Mouse (Mus musculus): ENCODE measurements around the gene Gabbr2.

The Gabbr2 gene

DNA sequence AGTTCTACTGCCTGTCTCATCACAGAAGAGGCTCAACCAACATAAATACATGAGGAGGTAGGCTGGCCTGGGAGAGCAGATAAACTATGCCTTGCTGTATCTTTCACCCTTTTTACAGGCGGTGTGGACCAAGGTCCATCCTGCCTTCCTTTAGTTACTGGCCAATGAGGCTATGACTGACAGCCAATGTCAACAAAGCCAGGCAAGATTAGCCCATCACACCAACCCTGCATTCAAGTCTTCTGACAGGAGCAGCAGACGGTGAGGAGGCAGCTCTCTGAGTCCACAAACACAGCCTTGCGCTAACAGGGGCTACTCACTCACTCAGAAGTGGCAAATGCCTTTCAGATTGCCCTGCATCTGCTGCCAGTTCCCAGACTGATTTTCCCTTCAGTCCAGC lies 3.4 kb downstream of the Gabbr2 start:
- no peak for DNase-seq (ENCODE audit: low spot score)

DNA sequence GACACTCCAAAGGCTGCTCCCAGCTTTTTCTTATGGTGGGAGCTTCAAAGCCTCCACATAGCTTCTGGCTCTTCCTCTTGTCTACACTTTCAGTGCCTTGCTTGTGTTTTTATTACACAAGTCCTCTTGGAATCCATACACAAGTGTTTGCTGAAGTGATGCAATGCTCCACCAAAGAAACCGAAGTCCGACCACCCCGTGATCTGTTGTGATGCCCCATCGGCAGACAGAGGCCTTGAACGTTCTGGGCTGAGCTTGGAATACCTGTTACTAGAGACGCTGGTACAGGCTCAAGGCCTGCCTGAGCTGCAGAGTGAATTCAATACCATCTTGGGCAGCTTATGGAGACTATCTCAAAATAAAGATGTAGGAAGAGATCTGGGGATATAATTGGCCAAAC lies 3.9 kb downstream of the Gabbr2 start:
- DNase-seq (ENCODE audit: low spot score) = no peak

DNA sequence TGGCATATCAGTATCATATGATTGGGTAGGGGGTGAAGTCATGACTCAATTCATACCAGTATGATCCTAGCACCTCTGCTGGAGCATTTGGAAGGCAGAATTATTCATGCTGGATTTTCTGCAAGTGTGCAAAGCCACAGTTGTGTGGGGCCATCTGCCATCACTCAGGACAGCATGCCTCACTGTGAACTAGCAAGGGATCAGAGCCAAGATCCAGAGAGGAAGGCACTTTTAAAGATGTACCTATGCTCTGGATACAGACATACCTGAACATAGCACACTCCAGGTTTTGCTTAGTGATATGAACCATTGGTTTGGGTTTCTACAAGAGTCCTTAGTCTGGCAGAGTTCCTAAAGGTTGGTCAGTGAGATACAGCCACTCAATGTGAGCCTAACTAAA lies 5.6 kb downstream of the Gabbr2 start:
- DNase-seq (ENCODE audit: low spot score) = no peak

DNA sequence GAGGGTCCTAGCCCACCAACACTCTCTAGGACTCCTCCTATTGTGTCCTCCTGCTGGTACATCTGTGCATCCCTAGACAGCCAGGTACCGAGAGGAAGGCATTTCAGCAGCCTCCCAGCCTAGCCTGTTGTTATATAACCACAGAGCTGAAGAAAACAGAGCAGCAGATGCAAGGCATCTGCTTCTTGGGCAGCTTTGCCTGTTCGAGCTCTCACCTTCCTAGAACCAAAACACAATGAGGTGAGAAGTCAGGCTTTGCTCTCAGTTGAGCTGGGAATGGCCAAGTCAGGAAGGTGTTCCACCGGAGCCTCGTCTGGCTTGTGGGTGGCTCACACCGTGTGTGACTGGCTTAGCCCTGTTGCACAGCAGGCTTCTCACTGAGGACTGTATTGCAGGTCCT lies 8.8 kb downstream of the Gabbr2 start:
- DNase-seq (ENCODE audit: low spot score) = no peak

DNA sequence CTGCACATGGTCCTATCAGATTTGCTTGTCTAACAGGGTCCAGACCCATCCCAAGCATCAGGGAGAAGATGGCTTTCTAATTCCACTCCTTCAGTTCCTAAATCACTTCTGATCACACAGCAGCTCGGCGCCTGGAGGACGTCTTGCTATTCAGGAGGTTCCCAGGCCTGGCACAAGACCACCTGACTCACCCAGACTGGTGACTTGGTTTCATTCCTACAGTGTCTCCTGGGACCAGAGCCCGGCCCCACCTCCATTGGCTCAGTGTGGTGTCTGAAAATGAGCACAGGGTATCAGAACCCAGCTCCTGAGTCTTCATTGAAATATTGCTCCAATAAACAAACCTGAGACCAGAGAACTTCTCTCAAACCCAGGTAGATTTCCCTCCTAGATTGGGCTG lies 9.6 kb downstream of the Gabbr2 start:
- DNase-seq (ENCODE audit: low spot score) = no peak

DNA sequence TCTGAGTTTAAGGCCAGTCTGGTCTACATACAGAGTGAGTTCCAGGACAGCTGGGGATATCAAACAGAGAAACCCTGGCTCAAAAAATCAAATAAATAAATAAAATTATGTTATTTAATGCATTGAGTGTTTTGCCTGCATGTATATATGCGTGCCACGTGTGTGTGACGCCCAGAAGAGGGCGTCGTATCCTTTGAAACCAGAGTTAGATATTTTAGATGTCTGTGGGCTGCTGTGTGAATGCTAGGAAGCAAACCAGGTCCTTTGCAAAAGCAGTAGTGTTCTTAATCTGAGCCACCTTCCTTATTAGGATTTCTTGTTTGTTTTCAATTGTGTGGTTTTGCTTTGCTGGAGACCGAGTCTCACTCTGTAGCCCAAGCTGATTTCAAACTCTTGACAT lies 13.3 kb downstream of the Gabbr2 start:
- no peak for DNase-seq (ENCODE audit: low spot score)

DNA sequence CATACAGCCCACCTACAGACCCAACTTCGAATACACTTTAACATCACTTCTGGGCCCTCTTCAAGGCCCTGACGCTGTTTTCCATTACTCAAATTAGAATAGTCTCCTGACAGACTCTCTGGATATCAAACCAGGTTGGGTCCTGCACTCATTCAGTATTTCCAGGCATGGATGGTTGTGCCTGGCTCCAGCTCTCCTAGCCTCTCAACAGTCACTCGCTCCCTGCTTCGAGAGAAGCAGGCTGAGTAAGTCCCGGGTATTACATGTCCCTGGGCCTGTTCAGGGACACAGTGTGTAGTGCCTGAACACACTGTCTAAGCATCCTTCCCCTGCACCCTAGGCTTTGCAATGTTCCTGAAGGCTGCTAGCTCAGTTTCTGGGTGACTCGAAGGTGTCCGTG lies 14.5 kb downstream of the Gabbr2 start:
- no peak for DNase-seq (ENCODE audit: low spot score)

DNA sequence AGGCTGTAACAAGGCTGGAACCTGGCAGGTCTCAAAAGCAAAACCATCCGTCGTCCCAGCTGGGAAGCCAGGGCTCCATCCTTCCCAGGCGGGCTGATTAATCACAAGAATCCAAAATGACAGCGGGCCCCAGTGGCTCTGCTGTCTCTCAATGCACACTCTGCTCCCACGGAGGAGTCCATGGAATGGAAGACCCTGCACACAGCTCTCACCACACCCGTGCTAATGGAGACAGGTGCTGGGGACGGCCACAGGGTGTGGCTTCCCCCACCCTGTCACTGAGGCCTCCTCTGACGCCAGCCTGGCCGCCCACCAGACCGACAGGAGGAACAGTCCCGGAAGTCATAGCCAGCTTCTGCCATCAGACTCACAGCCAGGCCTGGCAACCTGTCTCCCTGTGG lies 15.0 kb downstream of the Gabbr2 start:
- DNase-seq (ENCODE audit: low spot score) = peak; percentile 38

DNA sequence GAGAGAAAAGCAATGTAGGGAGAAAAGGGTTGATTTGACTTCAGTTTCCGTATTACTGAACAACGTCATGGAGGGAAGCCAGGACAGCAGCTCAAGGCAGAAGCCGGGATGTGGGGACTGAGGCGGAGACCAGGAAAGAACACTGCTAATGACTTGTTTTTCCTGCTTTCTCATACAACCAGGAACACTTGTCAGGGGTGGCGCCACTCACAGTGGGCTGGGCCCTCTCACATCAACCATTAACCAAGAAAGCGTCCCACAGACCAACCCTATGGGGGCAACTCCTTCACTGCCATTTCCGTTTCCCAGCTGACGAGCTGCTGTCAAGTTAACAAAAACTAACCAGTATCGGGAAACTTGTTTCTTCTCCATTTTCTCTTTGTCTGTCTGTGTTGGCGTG lies 18.4 kb downstream of the Gabbr2 start:
- no peak for DNase-seq (ENCODE audit: low spot score)

DNA sequence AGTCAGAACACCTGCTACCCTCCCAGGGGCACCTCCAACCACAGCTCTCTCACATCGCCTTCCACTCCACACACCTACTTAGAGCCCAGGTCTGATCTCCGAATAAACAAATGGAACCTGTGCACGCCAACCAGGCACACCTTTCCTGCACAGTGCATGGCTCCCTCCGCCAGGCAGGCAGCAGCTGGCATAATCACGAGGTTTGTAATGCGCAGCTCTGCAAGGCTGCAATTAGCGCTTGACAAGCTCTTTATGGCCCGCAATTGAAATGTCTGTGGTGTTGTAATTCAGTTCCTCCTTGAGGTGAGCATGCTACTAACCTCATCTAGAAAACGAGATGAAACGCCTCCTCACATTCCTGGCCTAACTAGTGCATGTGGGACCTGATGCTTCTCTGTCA lies 23.7 kb downstream of the Gabbr2 start:
- no peak for DNase-seq (ENCODE audit: low spot score)

DNA sequence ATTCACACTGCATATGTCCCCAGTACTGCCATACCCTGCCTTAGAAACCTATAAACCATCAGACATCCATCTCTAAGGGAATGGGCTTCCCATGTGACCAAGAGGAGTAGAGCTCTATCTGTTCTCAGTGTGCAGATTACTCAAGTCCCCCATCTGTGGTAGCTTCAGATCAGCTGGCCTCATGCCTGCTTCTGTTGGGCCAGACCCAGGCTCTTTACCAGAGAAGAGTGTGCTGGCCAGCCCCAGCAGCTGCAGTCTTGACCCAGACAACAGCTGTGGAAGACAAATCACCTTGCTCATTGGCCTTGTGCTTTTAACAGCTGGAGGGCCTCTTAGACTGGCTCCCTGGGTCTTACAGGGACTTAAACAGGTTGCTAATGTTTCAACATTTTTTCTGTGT lies 25.1 kb downstream of the Gabbr2 start:
- DNase-seq (ENCODE audit: low spot score) = no peak

DNA sequence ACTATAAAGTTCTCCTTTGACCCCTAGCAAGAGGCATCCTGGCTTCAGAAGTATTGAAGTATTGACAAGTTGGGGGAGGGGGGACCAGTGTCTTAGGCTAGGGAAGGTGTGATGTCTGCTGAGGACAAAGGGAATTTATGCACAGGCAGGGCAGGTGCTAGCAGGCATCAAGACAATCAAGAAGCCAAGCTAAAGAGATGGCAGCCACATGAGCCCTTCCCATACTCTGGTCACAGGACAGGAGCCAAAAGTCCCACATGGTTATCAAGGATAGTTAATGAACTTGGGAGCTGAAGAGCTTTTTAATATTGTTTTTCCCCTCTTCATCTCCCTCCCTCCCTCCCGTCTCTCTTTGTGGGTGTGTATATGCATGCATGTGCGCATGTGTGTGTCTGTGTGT lies 30.3 kb downstream of the Gabbr2 start:
- no peak for DNase-seq (ENCODE audit: low spot score)

DNA sequence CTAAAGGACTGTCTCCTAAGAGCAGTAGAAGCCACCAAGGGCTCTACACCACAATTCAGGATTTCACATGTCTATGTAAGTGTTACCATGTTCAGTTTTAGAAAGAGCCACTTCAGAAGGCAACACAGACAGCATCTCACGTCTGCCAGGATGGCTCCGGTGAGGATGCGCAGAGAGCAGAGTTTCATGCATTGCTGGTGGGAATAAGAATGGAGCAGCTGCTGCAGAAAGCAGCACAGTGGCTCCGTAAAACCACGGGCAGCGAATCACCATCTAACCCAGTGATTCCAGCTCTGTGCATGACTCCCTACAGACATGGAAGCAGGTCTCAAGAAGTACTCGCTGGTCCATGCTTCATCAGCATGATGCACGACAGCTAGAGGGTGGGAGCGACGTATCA lies 31.5 kb downstream of the Gabbr2 start:
- no peak for DNase-seq (ENCODE audit: low spot score)

DNA sequence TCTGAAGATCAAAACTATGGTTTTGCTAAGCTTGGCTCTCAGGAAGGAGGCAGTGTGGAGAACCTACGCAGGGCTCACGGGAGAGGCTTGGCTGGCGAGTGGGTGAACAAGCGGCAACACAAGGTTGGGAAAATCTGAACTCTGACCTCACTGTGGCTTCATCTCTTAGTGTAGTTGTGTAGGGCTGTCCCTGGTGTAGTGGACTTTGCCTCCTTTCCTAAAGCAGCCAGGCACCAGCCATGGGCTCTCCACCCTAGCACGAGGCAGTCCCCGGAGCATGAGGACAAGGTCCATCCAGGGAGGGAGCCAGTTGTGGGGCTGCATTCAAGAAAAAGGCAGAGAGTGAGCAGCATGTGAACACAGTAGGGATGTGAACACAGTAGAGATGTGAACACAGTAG lies 31.9 kb downstream of the Gabbr2 start:
- DNase-seq (ENCODE audit: low spot score) = no peak

DNA sequence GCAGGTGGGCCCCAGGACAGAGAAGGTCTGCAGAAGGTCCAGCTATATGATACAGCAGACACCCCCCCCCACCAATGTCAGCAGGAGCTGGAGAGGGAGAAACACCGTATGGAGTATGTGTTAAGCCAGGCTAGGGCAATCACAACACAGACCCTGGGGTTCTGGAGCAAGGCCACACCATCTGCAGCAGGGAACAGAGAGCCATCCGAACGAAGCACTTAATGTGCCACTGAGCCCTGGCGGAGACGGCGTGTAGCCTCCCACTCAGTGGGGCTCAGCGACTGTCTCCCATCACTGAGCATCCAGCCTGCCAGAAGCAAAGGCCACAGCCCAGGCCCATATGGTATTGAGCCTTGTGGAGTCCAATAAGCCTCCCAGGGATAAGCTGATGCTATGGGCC lies 33.7 kb downstream of the Gabbr2 start:
- DNase-seq (ENCODE audit: low spot score) = peak; percentile 52

DNA sequence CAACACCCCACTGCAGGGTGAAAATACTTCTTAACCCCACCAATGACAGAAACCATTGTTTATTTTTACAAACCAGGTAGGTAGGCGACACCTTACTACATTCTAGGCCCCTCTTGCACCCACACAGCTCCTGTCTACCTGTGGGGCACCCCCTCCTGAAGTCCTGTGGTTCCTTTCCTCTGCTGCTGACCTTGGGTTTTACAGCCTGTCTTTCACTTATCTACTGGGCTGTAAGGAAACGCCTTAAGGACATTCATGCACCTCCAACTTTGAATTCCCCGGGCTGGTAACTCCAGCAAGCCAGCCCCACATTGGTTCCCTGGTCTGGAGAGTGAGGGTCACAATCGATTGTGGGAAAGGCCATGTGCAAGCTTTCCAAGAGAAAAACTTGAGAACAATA lies 34.7 kb downstream of the Gabbr2 start:
- DNase-seq (ENCODE audit: low spot score) = no peak

DNA sequence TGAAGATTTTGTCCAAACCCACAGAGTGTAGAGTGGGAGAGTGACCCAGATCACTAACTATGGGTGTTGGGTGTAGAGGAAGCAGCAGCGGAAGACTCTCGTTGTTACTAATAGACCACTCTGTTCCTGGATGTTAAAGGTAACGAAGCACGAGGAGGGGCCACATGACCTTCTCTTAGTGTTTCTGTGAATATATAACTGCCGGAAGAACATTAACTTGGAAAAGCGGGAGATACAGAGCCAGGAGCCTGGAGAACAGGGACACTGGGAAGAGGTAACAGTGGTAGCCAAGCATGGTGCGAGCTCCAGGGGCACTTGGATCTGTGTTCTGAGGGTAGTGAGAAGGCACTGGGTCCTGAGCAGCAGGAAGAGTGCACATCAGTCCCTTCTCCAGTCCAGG lies 38.7 kb downstream of the Gabbr2 start:
- DNase-seq (ENCODE audit: low spot score) = no peak

DNA sequence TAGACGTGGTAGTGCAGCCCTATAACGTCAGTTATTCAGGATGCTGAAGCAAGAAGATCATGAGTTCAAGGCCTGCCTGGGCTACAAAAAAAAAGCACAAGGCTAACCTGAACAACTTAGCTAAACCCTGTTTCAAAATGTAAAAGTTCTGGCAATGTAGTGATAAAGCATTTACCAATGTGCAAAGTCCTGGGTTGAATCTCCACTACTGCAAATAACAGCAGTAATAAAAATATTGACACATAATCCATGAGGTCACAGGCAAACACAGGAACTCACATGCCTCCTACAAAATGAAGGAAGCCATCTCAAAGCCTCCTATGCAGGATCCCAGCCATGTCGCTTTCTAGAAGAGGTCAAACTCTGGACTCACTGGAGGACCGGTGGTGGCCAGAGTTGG lies 39.1 kb downstream of the Gabbr2 start:
- DNase-seq (ENCODE audit: low spot score) = no peak

DNA sequence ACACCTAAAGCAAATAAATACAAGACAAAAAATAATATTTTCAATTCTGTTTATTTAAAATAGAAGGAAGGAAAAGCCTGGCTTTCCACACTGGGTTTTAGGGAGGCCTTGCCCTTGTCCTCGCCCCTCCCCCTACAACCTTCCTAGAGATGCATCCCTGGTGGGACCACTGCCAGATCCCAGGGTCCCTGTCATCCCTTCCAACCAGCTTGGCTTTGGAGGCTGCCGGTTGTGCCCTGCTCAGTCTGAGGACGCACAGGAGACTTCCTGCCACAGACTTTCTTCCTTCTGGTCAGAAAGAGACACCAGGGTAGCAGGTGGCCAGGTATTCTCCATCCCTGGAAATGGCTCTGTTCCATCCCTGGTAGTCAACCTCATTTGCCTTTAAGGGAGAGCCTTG lies 57.4 kb downstream of the Gabbr2 start:
- no peak for DNase-seq (ENCODE audit: low spot score)

DNA sequence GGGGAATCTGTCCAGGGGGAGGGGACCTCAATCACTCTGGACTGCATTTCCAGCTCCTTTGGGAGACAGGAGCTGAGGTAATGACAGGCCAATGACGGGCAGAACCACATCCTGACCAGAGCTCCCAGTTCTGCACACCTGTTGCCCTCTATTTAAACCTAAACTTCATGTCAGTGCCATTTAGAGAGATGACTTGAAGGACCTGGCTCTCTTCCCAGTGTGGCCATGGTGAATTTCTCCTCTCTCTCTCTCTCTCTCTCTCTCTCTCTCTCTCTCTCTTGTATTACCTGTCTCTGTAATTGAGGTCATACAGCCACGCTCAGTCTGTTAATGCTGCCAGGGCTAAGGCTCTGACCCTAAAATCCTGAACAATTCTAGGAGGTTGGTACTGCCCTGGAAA lies 58.1 kb downstream of the Gabbr2 start:
- no peak for DNase-seq (ENCODE audit: low spot score)

DNA sequence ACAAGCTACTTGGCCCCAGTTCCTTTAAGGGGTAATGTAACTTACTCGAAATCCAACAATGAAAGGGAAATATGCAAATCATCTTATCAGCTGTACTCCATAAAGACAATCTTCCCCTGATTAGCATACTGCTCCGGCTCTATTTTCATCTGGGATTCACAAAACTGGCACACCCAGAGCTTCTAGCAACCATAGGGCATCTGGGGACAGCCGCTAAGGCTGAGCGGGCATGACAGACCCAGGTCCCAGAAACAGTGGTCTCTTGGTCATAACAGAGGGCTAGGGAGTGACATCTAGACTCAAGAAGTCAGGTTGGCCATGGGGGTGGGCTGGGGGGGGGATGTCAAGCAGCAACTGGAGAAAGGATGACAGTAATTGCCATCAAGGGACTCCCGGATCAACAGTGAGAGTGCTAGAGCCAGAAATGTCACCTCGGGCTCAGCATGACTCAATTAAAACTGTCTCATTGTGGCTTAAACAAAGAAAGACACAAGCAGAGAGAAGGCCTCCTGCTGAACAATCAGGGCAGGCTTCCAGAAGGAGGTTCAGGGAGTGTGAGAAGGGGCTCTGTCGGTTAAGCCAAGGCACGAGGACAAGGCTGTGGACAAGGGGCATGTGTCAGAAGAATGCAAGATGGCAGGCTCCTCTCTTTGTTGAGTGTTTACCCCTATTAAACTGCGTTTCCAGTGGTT lies 59.8 kb downstream of the Gabbr2 start:
- DNase-seq (ENCODE audit: low spot score) = no peak

DNA sequence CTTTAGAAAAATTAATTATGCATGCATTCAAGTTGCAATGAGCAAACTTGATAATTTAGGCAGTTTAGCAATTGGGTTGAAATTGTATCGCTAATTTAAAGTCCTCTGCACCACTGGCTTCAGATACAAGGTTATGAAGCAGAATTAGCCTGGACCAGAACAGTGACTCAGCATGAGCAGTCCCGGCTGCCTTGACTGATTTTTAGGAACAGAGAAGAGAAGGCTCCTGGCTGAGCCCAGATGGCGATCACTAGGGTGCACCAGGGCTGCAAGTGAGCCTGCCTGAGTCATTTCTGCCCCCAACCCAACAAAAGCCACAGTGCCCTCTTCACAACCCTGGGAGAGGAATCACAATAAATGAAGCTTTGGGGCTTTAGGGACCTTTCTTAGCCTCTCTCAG lies 63.6 kb downstream of the Gabbr2 start:
- no peak for DNase-seq (ENCODE audit: low spot score)

DNA sequence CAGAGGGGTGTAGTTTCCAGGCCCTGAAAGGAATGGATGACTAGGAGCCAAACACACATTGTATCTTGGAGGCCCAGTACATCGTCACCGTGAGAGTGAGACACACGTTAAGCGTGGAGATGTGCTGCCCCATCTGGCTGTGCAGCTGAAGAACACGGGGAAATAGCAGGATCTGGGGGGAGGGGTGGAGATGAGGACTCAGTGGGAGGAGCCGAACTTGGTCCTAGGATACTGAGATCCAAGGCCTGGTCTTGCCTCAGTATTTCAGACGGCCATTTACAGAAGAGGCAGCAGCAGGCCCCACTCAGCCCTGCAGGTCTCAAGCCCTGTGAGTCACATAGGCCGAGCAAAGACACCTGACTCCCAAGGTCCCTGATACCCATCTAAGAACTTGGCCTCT lies 72.5 kb downstream of the Gabbr2 start:
- DNase-seq (ENCODE audit: low spot score) = peak; percentile 41

DNA sequence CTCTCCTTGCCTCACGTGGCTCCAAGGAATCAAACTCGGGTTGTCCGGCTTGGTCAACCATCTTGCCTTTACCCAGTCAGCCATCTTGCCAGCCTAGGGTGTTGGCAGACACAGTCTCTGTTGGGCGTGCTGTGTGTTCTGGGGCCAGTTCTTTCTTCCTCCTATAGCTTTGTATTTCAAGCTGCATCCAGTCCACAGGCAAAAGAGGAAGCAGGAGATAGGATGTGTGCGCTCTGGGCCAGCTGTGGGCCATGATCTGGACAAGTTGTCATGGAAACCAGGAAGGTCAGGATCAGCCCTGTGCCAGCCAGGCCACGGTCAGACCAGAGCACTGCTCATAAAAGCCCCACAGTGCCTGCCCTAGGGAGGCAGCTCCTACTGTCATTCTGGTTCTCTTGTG lies 74.9 kb downstream of the Gabbr2 start:
- no peak for DNase-seq (ENCODE audit: low spot score)

DNA sequence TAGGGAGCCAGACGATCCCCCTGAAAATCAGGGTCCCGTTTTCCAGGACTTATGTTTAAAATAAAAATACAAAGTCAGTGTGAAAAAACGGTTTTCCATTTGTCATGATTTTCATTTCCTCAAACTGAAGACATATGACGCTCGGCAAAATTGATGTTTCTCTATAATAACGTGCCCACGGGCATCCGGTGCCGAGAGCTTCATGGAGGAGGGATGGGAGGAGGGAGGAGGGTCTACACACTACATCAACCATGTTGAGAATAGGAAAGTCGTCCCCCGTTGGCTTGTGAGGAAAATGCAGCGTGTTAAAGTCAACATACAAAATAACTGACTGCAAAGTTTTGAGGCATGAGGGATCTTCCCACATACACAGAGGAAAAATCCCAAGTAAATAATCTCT lies 75.7 kb downstream of the Gabbr2 start:
- DNase-seq (ENCODE audit: low spot score) = no peak
